Mouse (Mus musculus) heart, adult 2 months (tissue): Measurements from ENCODE around the gene Sgpp2.

Source experiments
- CTCF ChIP-seq: fragments of 200-600 bp; IDR thresholded peaks from 2 replicates; pipeline ENCODE4 v1.8.1; 2022; ENCODE audit warnings: antibody characterized with exemption, mild to moderate bottlenecking, moderate library complexity
- EP300 ChIP-seq: fragments of 200-500 bp; IDR thresholded peaks from 2 replicates; pipeline ENCODE4 v1.6.1; 2011; ENCODE audit warnings: low read depth, low read length, control low read depth; ENCODE audit not compliant: insufficient read depth
- POLR2A ChIP-seq: fragments of 200-500 bp; IDR thresholded peaks from 2 replicates; pipeline ENCODE4 v1.6.1; 2011; ENCODE audit warnings: mild to moderate bottlenecking, low read depth, low read length, control low read depth; ENCODE audit not compliant: insufficient read depth

DNA sequence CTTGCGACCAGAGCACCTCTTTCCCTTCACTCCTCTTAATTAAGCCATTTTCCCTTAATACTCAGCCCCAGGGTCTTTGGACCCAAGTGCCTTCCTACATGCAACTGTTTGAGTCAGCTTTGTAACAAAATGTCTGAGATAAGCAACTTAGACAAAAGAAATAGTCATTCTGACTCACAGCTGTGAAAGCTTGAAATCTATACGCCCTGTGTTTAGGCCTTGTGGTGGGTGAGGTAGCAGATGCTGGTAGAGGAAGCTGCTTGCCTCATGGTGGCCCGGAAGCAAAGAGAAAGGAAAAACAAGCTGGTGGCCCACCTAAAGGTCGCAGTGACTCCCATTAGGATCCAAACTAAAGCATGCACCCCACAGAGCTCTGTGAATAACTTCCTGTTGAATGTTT, 77.7 kb downstream of the Sgpp2 start:
- TF ChIP-seq CTCF (no peak), POLR2A (no peak), EP300 (no peak)
